Mouse (Mus musculus) heart, adult 2 months (tissue): Measurements from ENCODE around the gene Ttl. TPM values are rescaled to one million over a fixed set of nuclear protein-coding genes. Genes with fewer than 3 reads are reported as not detected.

Experiments
- DNase-seq, 2 experiments: peaks; one replicate each; pipeline ENCODE4 v3.0.0; 2021
- H3K27ac ChIP-seq: fragments of 200-600 bp; 2 replicates; pipeline ENCODE4 v1.8.1; 2022
- H3K27me3 ChIP-seq: fragments of 200-500 bp; 2 replicates; pipeline ENCODE4 v1.6.1; 2012; ENCODE audit warnings: mild to moderate bottlenecking, low read length, inconsistent platforms, mixed read lengths; ENCODE audit not compliant: control insufficient read depth, insufficient read depth
- H3K36me3 ChIP-seq: fragments of 200-500 bp; 2 replicates; pipeline ENCODE4 v1.6.1; 2012; ENCODE audit warnings: low read length, inconsistent platforms; ENCODE audit not compliant: control insufficient read depth, insufficient read depth
- H3K4me1 ChIP-seq: fragments of 200-500 bp; 2 replicates; pipeline ENCODE4 v1.6.1; 2011; ENCODE audit warnings: low read length; ENCODE audit not compliant: control insufficient read depth, insufficient read depth
- H3K4me3 ChIP-seq: fragments of 200-600 bp; 2 replicates; pipeline ENCODE4 v1.8.1; 2022
- H3K79me2 ChIP-seq: fragments of 200-500 bp; replicated peaks from 2 replicates; pipeline ENCODE4 v1.6.1; 2012; ENCODE audit warnings: mild to moderate bottlenecking, inconsistent platforms, low read length, moderate library complexity, mixed read lengths; ENCODE audit not compliant: control insufficient read depth, insufficient read depth
- H3K9ac ChIP-seq: fragments of 200-500 bp; 2 replicates; pipeline ENCODE4 v1.6.1; 2012; ENCODE audit warnings: low read depth, mild to moderate bottlenecking, control low read depth, inconsistent platforms, low read length, mixed read lengths
- CTCF ChIP-seq: fragments of 200-600 bp; IDR thresholded peaks from 2 replicates; pipeline ENCODE4 v1.8.1; 2022; ENCODE audit warnings: antibody characterized with exemption, mild to moderate bottlenecking, moderate library complexity
- EP300 ChIP-seq: fragments of 200-500 bp; IDR thresholded peaks from 2 replicates; pipeline ENCODE4 v1.6.1; 2011; ENCODE audit warnings: low read depth, low read length, control low read depth; ENCODE audit not compliant: insufficient read depth
- POLR2A ChIP-seq: fragments of 200-500 bp; IDR thresholded peaks from 2 replicates; pipeline ENCODE4 v1.6.1; 2011; ENCODE audit warnings: mild to moderate bottlenecking, low read depth, low read length, control low read depth; ENCODE audit not compliant: insufficient read depth
- WGBS: fragments of 180-500 bp; shearing (Covaris S2); methylation state at CpG from one replicate; pipeline ENCODE4 v1.1.7; 2018; 5-methylcytosine and 5-hydroxymethylcytosine counted together
- intact Hi-C: fragments of 180-260 bp; cut with DNase I; formaldehyde crosslinking; loops from one replicate; pipeline ENCODE4 v1.15.1; 2025
- polyA plus RNA-seq: library from polyadenylated mRNA; depleted of rRNA; stranded (reverse); fragments of >200 nt; gene quantifications from 2 replicates; pipeline ENCODE4 v1.2.3, GENCODE M21; 2012
- total RNA-seq, 2 experiments: library from RNA; stranded (reverse); gene quantifications; 2 replicates each; pipeline ENCODE4 v1.2.3; 2021

Gene Ttl
- total and polyA plus RNA-seq, 3 experiments: 8.8 to 19.1 (median 19.0) TPM

- 93% methylated on average over 1 of the region's 1 CpGs for WGBS
- TF ChIP-seq POLR2A (no peak), EP300 (no peak), CTCF (no peak)
- Histone ChIP-seq H3K4me1 (no peaks in the 10 kb centered on the region), H3K27me3 (no peaks in the 10 kb centered on the region), H3K4me3 (no peak overlapping the region), H3K36me3 (no peaks in the 10 kb centered on the region), H3K79me2 (no peaks in the 10 kb centered on the region), H3K27ac (no peak overlapping the region), H3K9ac (no peak overlapping the region)
- intact Hi-C loops: loop anchor here (5.0 to 10.0 kb wide), 3 partner anchors 80 to 223 kb away; partner anchors contain the start of gene Fbln7
- DNase-seq: no peak
Observed at GRCm38 (mm10) chr2:129087520-129087919, 21.8 kb downstream of the Ttl start.

GRCm38 (mm10) chr2:129090370-129090769, 24.6 kb downstream of the Ttl start:
- no peak overlapping the region for H3K27ac ChIP-seq
- intact Hi-C loops: no loop called here
- no peak overlapping the region for H3K4me3 ChIP-seq
- no peak for TF ChIP-seq CTCF
- TF ChIP-seq EP300: no peak
- no peak for TF ChIP-seq POLR2A
- H3K4me1 ChIP-seq: no peaks in the 10 kb centered on the region
- DNase-seq: no peak
- H3K9ac ChIP-seq: no peak overlapping the region
- H3K79me2 ChIP-seq: no peaks in the 10 kb centered on the region
- no peaks in the 10 kb centered on the region for H3K27me3 ChIP-seq
- WGBS: 67% methylated on average over 4 of the region's 4 CpGs
- H3K36me3 ChIP-seq: no peaks in the 10 kb centered on the region

GRCm38 (mm10) chr2:129092810-129093209, 27.1 kb downstream of the Ttl start:
- DNase-seq: no peak
- H3K4me1 ChIP-seq: no peaks in the 10 kb centered on the region
- no peak overlapping the region for H3K27ac ChIP-seq
- 93% methylated on average over 12 of the region's 12 CpGs for WGBS
- H3K9ac ChIP-seq: no peak overlapping the region
- no peaks in the 10 kb centered on the region for H3K79me2 ChIP-seq
- no peak overlapping the region for H3K4me3 ChIP-seq
- H3K36me3 ChIP-seq: no peaks in the 10 kb centered on the region
- intact Hi-C loops: no loop called here
- no peaks in the 10 kb centered on the region for H3K27me3 ChIP-seq
- TF ChIP-seq EP300 (no peak), POLR2A (no peak), CTCF (no peak)

GRCm38 (mm10) chr2:129093926-129094724, 28.4 kb downstream of the Ttl start:
- Histone ChIP-seq H3K36me3 (no peaks in the 10 kb centered on the region), H3K4me1 (no peaks in the 10 kb centered on the region), H3K27me3 (no peaks in the 10 kb centered on the region), H3K4me3 (no peak overlapping the region), H3K27ac (no peak overlapping the region), H3K79me2 (no peaks in the 10 kb centered on the region), H3K9ac (no peak overlapping the region)
- DNase-seq: no peak
- WGBS: 91% methylated on average over 18 of the region's 18 CpGs
- no peak for TF ChIP-seq CTCF
- no peak for TF ChIP-seq EP300
- no peak for TF ChIP-seq POLR2A
- intact Hi-C loops: no loop called here

GRCm38 (mm10) chr2:129100784-129101310, 35.1 kb downstream of the Ttl start, which contains the start of gene Polr1b:
Gene Polr1b (plus strand): TSS chr2:129100995.
- peak; percentile 92 to 93 for DNase-seq
- TF ChIP-seq EP300: peak; percentile 56; the same call in 1 of the 2 replicates
- no peak for TF ChIP-seq CTCF
- TF ChIP-seq POLR2A: peak; percentile 79
- H3K27me3 ChIP-seq: no peaks in the 10 kb centered on the region
- no peaks in the 10 kb centered on the region; the same call in 1 of the 2 replicates for H3K79me2 ChIP-seq
- WGBS: under 1% methylated on average over 35 of the region's 35 CpGs
- peak within 1 kb of the TSS; percentile 94 for H3K4me3 ChIP-seq
- intact Hi-C loops: loop anchor here (1.0 kb wide), 1 partner anchor 28 kb away; the partner anchor contains the start of gene Chchd5
- peak within 1 kb of the TSS; percentile 50 for H3K27ac ChIP-seq
- peak within 1 kb of the TSS; percentile 89 for H3K9ac ChIP-seq
- no peaks in the 10 kb centered on the region for H3K36me3 ChIP-seq
- no peaks in the 10 kb centered on the region for H3K4me1 ChIP-seq

- no peak for TF ChIP-seq EP300
- TF ChIP-seq CTCF: no peak
- TF ChIP-seq POLR2A: no peak
- Histone ChIP-seq H3K4me1 (no peaks in the 10 kb centered on the region), H3K79me2 (no peaks in the 10 kb centered on the region), H3K9ac (no peak overlapping the region), H3K4me3 (no peak overlapping the region), H3K36me3 (no peaks in the 10 kb centered on the region), H3K27ac (no peak overlapping the region), H3K27me3 (no peaks in the 10 kb centered on the region)
- DNase-seq: no peak
- intact Hi-C loops: no loop called here
- WGBS: 77% methylated on average over 5 of the region's 5 CpGs
Observed at GRCm38 (mm10) chr2:129112924-129113323, 47.2 kb downstream of the Ttl start.
